Mouse (Mus musculus): Measurements from ENCODE around the gene P2rx4.

GRCm38 (mm10) chr5:122689153-122689552 is 18.2 kb upstream of the P2rx4 start:
- TF ChIP-seq CTCF (IDR thresholded peaks at IDR 0.05; ENCODE audit: insufficient read depth, low read length) (no peak), POLR2A (IDR thresholded peaks at IDR 0.05; ENCODE audit: borderline replicate concordance, extremely low read depth, low read depth, low read length) (no peak)
